Mouse (Mus musculus): ENCODE measurements at regions not wholly inside any gene's neighbourhood (a gene's known extent, or its start where the extent isn't known, plus 50 kb on each side); places are given as distances from the start of the nearest gene placed in this dataset.

DNA sequence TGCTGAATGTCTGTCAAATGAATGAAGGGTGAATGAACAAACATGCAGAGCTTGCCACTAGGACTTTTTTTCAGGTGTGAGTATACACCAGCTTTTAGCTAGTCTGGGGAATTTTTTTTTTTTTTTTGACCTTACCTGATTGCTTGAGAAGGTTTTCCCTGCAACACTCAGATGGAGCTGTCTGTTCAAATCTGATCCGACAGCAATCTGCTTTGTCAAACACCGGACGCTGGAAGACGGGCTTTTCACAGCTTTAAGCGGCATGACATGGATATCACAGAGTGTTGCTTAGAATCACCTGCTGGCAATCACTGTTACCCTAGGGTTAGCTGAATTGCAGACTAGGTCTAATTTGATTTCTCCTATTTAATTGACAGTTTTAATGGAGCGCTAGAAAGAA is 263.7 kb upstream of the Ubash3b start:
- no peak for TF ChIP-seq CTCF (IDR thresholded peaks at IDR 0.05; ENCODE audit: borderline replicate concordance, control insufficient read depth, extremely low read depth, insufficient read depth, low read length, poor library complexity)
- TF ChIP-seq POLR2A (IDR thresholded peaks at IDR 0.05; ENCODE audit: control insufficient read depth, extremely low read depth, insufficient read depth, low read length, poor library complexity), result no peak
